Mouse (Mus musculus): ENCODE results near the gene Kat6b.

Kat6b gene

DNA sequence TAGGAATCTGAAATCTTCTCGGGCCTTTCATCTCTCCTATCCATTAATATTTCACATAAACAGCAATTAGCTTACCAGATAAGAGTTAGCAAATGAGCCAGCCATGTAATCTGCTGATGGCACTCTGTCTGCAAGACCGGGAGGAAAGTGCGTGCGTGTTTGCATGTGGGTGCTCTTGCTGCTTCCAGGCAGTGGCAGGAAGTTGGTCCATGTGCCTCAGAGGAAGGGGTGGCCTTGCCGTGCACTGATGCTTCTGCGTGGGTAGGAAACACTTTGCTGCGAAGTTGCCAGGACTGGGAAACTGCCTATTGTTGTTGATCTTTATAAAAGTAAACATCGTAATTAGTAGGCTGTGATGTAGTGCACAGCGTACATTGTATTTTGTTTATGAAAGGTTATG is 42.0 kb downstream of the Kat6b start:
- DNase-seq (ENCODE audit: low spot score): no peak

DNA sequence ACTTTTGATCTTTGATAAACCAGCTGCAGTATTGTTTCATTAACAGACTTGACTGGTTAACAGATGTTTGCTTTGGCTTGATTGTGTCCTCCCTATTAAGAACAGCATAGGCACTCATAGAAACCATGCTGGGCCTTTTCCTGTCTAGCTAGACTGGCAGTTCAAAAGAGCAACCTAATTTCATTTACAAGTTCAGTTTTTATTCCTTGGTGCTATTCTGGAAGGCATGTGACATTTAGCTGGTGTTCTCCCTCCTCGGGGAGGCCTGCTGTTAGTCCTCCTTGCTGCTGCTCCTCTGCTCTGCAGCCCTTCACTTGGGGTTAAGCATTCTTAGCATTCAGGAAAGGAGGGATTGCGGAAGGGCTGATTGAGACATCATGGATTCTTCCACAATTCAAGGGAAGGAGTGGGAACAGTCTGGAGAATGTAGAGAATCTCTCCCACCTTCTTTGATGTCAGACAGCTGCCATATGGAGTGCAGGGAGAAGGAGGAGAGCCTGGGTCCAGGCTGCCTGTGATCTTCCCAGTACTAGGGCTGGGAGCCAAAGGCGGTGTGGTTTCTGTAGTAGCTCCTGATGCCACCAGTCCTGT is 42.7 kb downstream of the Kat6b start:
- DNase-seq (ENCODE audit: low spot score): no peak

DNA sequence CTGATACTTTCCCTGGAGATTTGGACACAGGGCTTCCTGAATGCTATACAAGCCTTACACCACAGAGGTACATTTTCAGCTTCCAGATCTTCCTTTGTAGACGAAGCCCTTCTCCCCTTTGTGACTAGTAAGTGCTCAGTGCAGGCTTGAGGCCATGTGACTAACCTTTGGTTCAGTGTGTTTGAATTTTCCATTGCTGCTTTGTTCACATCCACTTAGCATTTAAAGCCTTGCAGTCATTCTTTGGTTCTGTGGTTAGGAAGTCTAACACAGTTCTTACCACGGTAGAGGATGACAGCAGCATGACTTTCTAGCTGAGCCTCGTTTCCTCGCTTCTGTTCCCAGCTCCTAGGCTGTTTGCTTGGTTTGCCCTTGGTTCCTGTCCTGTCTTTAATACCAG is 44.4 kb downstream of the Kat6b start:
- DNase-seq (ENCODE audit: low spot score): no peak

DNA sequence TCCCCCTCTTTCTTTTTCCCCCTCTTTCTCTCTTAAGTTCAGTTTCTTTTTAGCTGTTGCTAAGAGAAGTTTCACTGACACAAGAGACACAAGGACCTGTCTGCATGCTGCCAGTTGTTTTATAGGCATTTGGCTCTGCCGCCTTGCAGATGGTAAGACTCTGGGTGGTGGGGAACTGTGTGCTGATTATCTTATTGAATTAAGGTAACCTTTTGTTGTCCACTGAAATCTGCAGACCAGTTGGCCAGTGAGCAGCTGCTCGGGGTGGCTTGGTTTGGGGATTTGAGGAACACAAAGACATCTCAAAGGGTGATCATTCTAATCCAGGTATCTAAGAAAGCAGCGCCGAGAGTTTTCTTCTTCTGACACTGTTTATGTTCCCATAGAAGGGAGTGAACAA is 52.3 kb downstream of the Kat6b start:
- DNase-seq (ENCODE audit: low spot score): no peak

DNA sequence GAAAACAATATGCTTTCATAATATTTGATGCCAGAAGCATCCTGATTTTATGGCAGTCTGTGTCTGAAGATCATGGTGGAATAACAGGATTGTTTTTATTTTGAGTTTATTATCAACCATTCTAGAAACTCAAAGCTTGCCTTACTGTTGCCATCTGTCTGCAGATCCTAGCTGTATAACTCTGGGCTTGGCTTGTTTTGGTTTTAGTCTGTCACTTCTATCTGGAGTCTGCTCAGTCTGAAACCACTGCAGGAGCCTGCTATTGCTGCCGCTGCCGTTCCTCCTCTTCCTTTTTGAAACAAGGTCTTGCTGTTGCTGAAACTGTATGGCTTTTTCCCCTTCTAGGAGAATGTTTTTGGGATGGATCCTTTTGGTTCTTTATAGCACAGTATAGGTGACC is 52.8 kb downstream of the Kat6b start:
- no peak for DNase-seq (ENCODE audit: low spot score)

DNA sequence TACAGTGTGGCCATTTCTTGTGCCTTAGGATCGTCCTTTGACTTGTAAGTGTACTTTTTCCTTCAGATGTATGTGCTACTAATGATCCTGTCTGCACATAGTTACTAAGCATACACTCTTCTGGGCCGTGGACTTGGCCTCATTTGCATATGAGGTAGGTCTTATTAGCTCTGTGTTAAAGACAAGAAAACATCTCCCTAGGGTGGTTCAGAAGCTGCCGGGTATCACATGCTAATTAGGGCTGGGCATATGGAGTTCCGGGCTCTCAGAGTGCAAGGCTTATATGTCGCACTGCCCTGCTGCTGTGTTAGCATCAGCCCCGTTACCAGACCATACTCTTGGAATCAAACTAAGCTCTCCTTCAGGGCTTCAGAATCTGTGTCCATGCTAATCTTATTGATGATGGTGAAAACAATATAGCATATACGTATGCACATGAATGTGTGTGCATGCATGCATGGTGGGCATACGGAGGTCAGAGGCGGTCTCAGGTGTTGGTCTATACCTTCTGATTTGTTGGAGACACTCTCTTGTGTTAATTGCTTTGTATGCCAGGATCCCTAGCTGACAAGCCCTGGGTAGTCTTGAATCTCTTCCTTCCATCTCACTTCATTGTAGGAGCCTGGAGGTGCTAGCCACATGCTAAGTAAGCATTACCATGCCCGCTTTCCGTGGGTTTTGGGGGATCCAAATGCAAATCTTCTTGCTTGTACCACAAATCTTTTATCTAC is 53.5 kb downstream of the Kat6b start:
- no peak for DNase-seq (ENCODE audit: low spot score)

DNA sequence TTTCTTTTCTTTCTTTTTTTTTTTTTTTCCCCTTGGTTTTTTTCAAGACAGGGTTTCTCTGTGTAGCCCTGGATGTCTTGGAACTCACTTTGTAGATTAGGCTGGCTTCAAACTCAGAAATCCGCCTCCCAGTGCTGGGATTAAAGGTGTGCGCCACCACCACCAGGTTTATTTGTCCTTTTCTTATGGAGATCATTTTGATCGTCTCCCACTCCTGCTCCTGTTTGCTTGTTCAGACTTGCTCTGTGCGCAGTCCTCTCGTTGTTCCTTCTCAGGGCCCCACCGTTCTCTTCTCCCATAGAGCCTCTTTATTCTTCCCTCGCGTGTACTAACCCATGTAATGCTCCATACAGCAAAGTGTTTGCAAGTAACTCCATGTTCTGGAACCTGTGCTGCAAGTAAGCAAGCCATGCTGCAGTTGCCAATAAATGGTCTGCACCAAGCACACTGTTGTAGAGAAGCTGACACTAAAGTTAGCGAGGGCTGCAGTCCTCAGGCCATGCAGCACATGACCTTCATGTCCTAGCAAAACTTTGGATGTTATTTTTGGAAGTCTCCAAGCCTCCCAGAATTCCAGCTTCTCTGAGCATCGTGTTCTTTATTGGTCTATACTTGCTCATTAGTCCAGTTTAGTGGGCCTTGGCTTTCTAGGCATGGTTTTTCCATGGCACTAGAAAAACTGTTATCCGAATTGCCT is 55.4 kb downstream of the Kat6b start:
- no peak for DNase-seq (ENCODE audit: low spot score)

DNA sequence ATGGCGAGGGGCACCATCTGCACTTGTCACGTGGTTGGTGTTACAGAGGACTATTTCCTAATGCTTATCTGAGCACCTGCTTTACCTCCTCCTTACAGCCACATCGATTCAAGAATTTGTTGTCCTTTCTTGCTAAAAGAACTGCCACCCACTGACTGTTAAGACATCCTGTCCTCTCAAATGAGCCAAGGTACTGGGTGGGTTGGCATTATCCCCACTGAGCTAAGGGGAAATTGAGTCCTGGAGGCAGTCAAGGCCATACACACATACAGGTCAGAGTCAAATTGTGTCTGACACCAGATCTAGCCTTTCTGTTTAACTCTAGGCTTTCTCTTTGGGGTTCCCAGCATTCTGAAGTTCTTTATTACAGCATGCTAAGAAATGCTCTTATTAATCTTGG is 56.6 kb downstream of the Kat6b start:
- DNase-seq (ENCODE audit: low spot score): no peak

DNA sequence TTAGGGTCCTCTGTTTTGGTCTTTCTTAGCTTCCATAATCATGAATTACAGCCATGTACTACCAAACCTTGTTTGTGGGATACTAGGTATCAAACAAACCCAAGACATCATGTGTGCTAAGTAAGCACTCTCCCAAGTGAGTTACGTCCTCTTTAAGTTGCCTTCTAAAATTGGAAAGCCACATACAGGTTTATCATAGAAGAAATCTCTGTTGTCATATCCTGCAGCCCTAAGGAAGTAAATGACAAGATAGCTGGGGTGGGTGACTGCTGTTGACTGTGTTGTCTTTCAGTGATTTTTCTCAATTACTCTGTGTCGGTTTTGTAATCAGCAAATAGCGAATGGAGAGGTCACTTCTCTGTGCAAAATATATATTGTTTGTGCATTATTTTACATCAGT is 58.5 kb downstream of the Kat6b start:
- no peak for DNase-seq (ENCODE audit: low spot score)

DNA sequence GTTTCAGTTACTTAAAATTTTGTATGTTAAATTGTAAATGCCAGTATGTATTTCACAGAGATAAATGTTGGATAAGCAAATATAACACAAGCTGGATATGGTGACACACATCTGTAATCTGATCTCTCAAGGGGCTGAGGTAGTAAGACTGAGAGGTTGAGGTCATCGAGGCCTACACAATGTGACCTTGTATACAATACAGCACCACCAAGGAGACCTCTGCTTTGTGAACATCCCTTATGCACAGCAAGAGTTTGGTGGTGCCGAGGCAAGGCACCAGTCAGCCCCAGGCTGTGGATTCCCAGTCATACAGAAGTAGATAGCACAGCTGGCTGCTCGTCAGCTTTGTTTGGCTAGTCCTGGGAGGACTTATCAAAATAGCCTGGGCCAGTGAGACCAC is 59.1 kb downstream of the Kat6b start:
- no peak for DNase-seq (ENCODE audit: low spot score)

DNA sequence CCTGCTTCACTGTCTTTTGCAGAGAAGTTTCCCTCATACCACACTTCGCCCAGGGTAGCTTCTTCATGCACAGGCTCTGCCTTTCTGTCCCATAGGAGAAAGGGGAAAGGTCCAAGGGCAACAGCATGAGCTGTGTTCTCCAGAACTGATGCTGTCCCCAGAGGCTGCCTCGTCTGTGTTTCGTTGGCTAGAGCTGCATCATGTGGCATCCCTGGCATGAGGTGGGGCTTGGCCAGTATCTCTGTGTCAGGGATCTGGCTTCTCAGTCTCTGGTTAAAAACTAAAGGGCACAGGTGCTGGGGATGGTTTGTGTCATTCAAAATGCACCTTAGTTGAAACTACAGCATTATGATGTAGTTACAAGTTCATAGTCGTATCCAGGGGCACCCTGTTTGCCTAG is 64.3 kb downstream of the Kat6b start:
- DNase-seq (ENCODE audit: low spot score): no peak

DNA sequence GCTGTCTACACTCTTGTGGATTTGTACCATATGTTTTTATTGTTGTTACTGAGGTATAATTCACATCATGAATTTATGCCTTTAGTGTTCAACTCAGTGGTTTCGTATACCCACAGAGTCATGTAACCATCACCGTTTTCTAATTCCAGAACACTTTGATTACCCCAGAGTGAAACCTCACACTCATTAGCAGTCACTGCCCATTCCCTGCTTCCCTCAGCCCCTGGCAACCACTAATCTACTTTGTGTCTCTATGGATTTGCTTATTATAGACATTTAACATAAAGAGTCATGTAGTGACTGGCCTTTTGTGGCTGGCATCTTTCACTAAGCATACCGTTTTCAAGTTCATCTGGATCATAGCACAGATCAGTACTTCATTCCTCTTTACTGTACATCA is 65.1 kb downstream of the Kat6b start:
- no peak for DNase-seq (ENCODE audit: low spot score)

DNA sequence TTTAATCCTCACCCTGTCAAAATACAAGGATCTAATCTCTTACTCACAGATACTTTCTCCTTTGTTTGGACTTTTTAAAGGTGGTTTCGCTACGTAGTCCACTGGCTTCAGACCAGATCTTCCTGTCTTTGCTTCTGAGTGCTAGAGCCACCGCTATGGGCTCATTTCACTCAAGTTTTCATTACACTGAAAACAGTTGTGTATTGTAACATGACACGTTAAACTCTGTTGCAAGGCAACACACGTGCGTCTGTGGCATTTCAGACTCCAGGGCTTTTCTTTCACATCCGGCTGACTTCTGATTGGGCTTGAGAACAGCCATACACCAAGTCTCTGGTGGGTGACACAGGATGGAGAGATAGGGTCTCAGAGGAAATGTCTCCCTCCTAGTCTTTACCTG is 66.1 kb downstream of the Kat6b start:
- no peak for DNase-seq (ENCODE audit: low spot score)

DNA sequence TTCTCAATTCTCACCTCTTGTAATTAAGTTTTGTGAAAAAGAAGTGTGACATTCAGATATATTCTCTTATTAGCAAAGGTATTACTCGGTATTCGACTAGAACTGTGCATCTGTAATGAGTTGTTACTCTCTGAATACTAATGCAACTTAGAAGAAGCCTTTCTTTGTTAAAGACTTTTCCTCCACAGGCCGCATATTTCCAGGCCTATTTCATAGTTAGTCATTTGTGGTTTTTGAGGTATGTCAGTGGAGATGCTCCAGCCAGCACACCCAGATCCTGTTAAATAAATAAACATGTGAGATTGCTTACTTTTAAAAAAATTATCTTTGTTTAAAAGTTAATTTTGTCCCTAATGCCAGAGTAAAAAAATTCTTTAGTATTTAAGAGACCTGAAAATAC is 66.7 kb downstream of the Kat6b start:
- DNase-seq (ENCODE audit: low spot score): no peak

DNA sequence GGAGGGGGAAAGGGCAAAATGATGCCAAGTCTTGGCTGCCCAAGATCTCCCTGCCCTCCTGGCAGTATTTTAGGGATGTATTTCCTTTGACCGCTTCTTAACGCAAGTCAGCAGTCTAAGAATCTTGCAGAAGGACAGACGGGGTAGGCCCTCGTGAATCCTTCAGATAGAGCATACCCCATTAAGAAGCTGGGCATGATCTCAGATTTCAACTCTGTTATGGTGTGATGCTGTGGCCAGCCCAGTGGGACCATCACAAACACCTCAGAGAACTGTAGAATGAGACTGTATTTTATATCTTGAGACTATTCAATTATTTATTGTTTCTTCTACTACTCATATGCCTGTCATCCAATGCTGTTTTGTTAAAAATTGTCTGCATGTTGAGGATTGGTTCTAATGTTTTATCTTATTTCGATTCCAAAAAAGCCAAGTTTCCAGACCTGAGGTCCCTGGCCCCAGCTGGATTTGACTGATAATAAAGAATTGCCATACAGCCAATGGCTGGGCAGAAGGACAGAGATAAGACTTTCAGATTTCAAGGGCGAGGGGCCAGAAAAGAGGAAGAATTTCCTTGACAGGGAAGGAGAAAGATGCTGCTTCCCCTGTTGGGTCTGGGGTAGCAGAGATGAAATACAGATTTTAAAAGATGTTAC is 67.8 kb downstream of the Kat6b start:
- DNase-seq (ENCODE audit: low spot score): no peak

DNA sequence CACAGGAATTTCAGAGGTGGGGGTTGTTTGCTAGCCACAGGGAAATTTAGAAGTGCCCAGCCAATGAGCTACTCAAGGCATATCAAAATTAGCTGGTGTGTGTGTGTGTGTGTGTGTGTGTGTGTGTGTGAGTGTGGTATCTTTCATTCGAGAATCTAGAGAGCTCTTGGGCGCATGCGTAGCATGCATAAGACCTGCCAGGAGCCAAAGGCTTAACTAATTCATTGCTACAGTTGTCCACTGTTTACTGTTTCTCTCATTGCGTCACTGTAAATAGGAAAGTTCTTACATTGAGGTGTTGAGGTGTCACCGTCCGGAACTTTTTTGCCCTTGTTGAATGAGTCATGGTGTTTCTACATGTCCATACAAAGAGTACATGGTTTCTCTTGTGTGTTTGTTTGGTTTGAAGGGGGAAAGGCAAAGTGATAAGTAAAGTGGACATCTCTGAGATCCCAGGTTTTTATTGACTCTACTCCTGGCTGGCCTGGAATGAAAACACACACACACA is 68.4 kb downstream of the Kat6b start:
- DNase-seq (ENCODE audit: low spot score): no peak

DNA sequence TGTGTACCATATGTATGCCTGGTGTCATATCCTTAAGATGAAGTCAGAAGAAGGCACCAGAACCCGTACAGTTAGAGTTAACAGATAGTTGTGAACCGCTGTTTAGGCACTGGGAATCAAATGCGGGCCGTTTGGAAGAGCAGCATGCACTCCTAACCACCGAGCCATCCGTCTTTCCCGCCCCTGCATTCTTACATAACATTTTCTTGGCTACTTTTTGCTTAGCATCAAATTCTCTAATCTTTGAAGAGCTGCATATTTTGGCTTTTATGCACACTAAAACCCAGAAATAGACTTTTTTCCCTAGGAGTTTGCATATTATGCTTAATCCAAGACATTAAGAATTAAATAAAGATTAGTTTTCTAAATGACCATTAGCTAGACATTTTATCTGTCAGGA is 69.3 kb downstream of the Kat6b start:
- DNase-seq (ENCODE audit: low spot score): no peak

DNA sequence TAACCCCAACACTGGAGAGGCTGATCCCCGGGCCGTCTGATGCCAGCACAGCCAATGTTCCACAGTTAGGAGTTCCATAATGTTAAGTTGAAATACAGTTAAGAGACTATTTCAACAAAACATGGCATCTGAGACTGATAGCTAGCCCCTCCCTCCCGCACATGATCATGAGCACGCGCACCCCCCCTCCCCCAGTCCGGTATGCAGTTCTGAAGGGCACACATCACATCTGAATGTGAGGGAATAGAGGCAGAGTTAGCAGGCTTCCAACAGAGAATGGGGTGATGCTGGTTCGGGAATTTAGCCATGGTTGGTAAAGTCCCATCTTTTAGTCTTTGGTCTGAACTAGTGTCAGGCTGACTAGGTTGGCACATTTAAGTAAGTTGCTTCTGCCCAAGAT is 70.4 kb downstream of the Kat6b start:
- DNase-seq (ENCODE audit: low spot score): no peak

DNA sequence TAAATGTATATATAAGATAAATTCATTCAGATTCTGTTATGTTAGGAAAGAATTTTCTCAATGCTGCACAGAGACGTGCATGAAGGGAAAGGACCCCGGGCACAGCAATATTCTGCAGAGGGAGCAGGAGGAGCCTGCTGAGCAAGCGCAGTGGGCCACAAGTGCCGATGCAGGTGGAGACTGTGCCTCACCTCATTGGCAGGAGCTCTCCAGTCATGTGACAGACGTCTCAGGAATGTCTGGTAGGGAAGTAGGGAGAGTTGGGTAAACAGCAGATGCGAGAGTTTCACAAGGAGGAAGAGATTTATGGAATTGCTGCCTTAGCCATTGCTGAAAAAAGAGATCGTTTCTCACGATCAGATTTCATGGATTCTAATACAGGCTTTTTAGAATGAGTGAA is 71.7 kb downstream of the Kat6b start:
- DNase-seq (ENCODE audit: low spot score): no peak

DNA sequence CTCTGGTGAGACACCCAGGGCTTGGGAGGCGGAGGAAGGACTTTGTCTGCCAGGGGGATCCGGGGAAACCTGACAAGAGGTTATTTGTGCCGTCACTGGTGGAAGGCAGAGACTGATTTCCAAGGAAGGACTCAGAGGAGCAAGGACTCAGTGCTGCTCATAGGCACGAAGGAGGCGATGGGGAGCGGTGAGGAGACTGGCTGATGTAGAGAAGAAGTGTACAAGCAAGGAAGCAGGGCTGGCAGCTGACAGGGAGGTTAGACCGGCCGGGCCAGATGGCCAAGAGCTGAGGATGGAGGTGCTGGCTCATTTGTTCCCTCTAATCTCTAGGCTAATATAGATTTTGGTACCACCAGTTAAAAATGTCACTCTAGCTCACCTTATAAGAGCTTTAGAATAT is 72.8 kb downstream of the Kat6b start:
- no peak for DNase-seq (ENCODE audit: low spot score)

DNA sequence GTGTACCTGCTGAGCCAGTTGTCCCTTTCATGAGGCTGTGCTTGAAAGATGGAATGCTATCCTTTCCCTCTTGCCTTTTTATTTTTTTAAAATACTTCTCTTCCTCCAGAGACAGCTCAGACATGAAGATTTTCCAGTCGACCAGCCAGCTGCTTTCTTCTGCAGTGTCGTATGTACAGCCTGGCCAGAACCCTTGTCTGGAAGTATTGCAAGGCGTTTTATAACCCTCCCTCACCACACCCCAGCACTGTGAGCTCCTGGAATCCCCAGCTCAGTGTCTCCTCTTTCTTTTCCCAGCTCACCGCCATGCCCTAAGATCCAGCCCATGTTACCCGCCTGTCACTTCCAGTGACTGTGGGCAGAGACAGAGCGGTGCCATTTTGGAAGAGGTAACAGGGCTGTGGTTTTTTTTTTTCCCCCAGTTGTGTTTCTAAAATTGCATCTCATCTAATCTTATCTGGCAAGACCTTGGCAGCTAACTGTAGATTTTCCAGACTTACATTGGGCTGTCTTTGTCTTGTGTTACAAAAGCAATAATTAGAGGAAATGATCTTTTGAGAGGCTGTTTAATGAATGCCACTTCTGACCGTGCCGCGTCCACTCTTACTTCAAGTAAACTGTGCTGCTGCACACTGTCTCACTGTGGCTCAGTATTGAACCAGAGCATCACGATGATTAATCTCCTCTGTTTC is 77.4 kb downstream of the Kat6b start:
- DNase-seq (ENCODE audit: low spot score): no peak

DNA sequence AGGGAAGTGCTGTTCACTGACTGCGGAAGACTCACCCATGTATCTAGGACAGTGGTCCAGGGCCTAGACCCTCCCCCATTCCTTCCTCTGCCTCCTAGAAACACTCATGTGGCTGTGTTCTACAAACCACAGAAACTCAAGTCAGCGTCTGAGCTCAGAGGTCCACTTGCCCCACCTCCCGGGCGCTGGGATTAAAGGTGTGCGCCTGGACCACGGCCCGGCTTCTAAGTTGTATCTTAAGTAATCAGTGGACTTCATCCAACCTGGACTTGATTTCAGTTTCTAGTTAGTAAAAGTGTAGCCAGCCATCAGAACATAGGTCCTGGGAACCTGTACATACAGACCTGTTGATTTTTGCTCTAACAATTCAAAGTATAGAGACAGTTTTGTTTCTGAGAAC is 78.2 kb downstream of the Kat6b start:
- no peak for DNase-seq (ENCODE audit: low spot score)
